Mouse (Mus musculus) hindbrain, embryonic 11.5 days (tissue): ENCODE data around the gene Bap1. TPM values are rescaled to one million over a fixed set of nuclear protein-coding genes. Genes with fewer than 3 reads are reported as not detected.

ENCODE experiments used
- ATAC-seq: fragments of 200-750 bp; cut with Nextera tagmentation; 2 replicates; pipeline ENCODE4 v1.8.0; 2017; ENCODE audit warnings: mild to moderate bottlenecking, moderate TSS enrichment, moderate library complexity; ENCODE audit not compliant: low FRiP score
- DNase-seq: peaks from one replicate; pipeline ENCODE4 v3.0.0-alpha.2; 2015; ENCODE audit warnings: low spot score
- H3K27ac ChIP-seq: fragments of 300-500 bp; sonication (generic); 2 replicates; pipeline ENCODE4 v1.5.1; 2014; ENCODE audit warnings: mild to moderate bottlenecking, low read depth, low read length
- H3K27me3 ChIP-seq: fragments of 300-500 bp; sonication (generic); 2 replicates; pipeline ENCODE4 v1.6.1; 2014; ENCODE audit warnings: mild to moderate bottlenecking, low read length, moderate library complexity, mixed read lengths; ENCODE audit not compliant: control insufficient read depth, insufficient read depth
- H3K36me3 ChIP-seq: fragments of 300-500 bp; sonication (generic); 2 replicates; pipeline ENCODE4 v1.6.1; 2014; ENCODE audit warnings: mild to moderate bottlenecking, low read length, moderate library complexity, mixed read lengths; ENCODE audit not compliant: control insufficient read depth, insufficient read depth
- H3K4me1 ChIP-seq: fragments of 300-500 bp; sonication (generic); replicated peaks from 2 replicates; pipeline ENCODE4 v1.6.1; 2014; ENCODE audit warnings: low read length, mixed read lengths; ENCODE audit not compliant: control insufficient read depth, insufficient read depth
- H3K4me2 ChIP-seq: fragments of 300-500 bp; sonication (generic); replicated peaks from 2 replicates; pipeline ENCODE4 v1.6.1; 2014; ENCODE audit warnings: mild to moderate bottlenecking, low read depth, low read length
- H3K4me3 ChIP-seq: fragments of 300-500 bp; sonication (generic); 2 replicates; pipeline ENCODE4 v1.5.1; 2014; ENCODE audit warnings: low read depth, low read length
- H3K9ac ChIP-seq: fragments of 300-500 bp; sonication (generic); 2 replicates; pipeline ENCODE4 v1.6.1; 2014; ENCODE audit warnings: low read depth, low read length
- H3K9me3 ChIP-seq: fragments of 300-500 bp; sonication (generic); 2 replicates; pipeline ENCODE4 v1.6.1; 2016; ENCODE audit warnings: low read length; ENCODE audit not compliant: control insufficient read depth
- WGBS: fragments of 180-500 bp; shearing (Covaris S2); extraction: QIAGEN DNeasy Blood & Tissue Kit; methylation state at CpG from one replicate; pipeline ENCODE4 v1.1.7; 2014; 5-methylcytosine and 5-hydroxymethylcytosine counted together
- polyA plus RNA-seq: library from polyadenylated mRNA; unstranded; fragments of >200 nt; fragmentation: Nextera tagmentation; extraction: Ambion mirVana; gene quantifications from 2 replicates; pipeline ENCODE4 v1.2.1, GENCODE M21; 2014

Bap1 gene
- polyA plus RNA-seq, 1 experiment from 2014 or later: 78.7 TPM

GRCm38 (mm10) chr14:31268301-31269001 lies 17.2 kb downstream of the Bap1 start:
- H3K36me3 ChIP-seq: no peaks in the 10 kb centered on the region
- peak overlapping the region; percentile 37; the same call in 1 of the 2 replicates for H3K27ac ChIP-seq
- H3K4me2 ChIP-seq: no peak overlapping the region
- ATAC-seq (peak; percentile 66), DNase-seq (peak; percentile 57)
- H3K4me3 ChIP-seq: no peak overlapping the region
- 46% methylated on average over 9 of the region's 9 CpGs for WGBS
- H3K27me3 ChIP-seq: no peaks in the 10 kb centered on the region
- peaks cover 13% of the 10 kb centered on the region for H3K4me1 ChIP-seq
- no peaks in the 10 kb centered on the region for H3K9me3 ChIP-seq
- H3K9ac ChIP-seq: no peak overlapping the region

DNA sequence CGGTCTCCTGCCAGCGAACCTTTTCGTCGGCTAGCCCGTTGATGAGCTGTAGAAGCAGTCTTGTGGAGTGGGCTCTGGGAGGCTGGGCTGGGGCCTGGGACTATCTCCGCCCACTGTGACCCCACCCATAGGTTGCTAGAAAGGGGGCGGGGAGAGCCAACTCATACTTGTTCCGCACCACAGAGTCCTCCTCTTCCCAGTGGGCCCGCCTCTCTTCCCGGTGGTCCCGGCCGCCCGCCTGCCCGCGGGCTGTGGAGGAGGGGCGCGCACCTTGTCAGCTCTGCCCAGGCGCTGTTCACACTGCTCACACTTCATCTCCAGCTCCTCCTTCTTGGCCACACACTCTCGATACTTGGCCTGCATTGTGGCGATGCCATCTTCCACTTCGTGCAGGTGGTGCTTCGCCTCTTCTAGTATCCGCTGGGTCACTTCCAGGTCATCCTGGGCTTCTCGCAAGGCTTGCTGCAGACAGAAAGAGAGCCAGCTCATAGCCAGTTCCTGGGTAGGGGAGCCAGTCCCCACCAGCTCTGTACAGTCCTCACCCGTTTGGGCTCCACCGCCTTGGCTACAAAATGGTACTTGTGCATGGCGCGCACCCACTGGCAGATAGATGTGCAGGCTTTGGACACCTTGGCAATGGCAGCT lies 18.3 kb downstream of the Bap1 start:
- Histone ChIP-seq H3K4me1 (peaks cover 13% of the 10 kb centered on the region), H3K9ac (peak overlapping the region; percentile 20; the same call in 1 of the 2 replicates), H3K27me3 (no peaks in the 10 kb centered on the region), H3K27ac (peak overlapping the region; percentile 37; the same call in 1 of the 2 replicates), H3K9me3 (no peaks in the 10 kb centered on the region), H3K36me3 (no peaks in the 10 kb centered on the region), H3K4me2 (peak overlapping the region; percentile 48), H3K4me3 (peak overlapping the region; percentile 16)
- ATAC-seq (peak; percentile 77), DNase-seq (peak; percentile 80)
- 16% methylated on average over 28 of the region's 28 CpGs for WGBS

DNA sequence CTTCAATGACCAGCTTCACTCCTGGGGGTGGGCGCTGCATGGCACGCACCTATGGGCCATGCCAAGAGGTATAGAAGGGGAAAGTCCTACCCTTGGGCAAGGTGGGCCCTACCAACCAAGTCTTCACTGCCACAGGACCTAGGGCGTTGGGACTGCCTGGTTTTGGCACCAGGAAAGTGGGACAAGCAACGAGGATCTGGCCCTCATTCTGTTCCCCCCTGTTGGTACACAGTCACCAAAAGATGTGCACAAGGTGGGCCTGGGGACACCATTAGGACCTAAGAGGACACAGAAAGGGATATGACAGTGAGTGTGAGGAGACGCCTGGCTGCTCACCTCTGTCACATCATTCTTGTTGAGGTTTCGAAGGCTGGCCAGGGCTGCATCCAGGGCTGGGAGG lies 19.9 kb downstream of the Bap1 start:
- DNase-seq (no peak), ATAC-seq (no peak)
- H3K9me3 ChIP-seq: no peaks in the 10 kb centered on the region
- H3K27me3 ChIP-seq: no peaks in the 10 kb centered on the region
- 93% methylated on average over 6 of the region's 6 CpGs for WGBS
- H3K4me3 ChIP-seq: no peak overlapping the region
- H3K9ac ChIP-seq: no peak overlapping the region
- peaks cover 13% of the 10 kb centered on the region for H3K4me1 ChIP-seq
- no peak overlapping the region for H3K27ac ChIP-seq
- H3K36me3 ChIP-seq: no peaks in the 10 kb centered on the region
- no peak overlapping the region for H3K4me2 ChIP-seq

DNA sequence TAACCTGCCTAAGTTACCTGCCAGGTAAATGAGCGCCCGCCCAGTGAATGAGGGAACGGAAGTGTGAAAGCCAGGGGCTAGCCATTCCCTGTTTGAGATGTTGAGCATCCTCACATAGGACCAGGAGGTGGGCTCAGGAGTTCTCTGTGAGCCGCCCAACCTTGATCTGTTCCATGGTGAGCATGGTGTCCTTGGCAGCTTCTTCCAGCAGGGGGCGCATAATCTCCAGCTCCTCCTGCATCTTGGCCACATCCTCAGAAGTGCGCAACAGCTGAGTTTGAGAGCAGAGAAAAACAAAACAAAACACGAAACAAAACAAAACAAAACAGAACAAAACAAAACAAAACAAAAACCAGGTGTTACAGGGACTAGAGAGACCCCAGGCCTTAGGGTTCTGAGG lies 20.9 kb downstream of the Bap1 start:
- H3K9ac ChIP-seq: no peak overlapping the region
- DNase-seq (peak; percentile 87), ATAC-seq (no peak)
- no peak overlapping the region for H3K4me2 ChIP-seq
- H3K27ac ChIP-seq: no peak overlapping the region
- no peaks in the 10 kb centered on the region for H3K36me3 ChIP-seq
- no peaks in the 10 kb centered on the region for H3K9me3 ChIP-seq
- 26% methylated on average over 7 of the region's 7 CpGs for WGBS
- peaks cover 13% of the 10 kb centered on the region for H3K4me1 ChIP-seq
- no peaks in the 10 kb centered on the region for H3K27me3 ChIP-seq
- no peak overlapping the region for H3K4me3 ChIP-seq

DNA sequence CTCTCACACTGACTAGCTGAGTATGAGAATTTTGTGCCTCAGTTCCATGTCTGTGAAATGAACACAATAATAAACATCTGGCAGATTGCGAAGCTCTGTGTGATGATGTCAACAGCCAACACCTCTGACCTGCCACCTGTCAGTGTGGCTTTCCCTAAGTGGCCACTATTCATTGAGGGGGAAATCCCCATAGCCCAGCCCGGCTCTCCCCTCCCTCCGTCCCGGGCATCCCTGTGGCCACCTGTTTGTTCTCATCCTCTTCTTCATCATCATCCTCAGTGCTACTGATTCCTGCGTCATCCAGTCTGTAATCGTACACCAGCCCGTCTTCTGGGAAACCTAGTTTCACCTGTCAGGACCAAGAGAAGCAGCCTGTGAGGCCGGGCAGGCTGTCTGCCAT lies 34.5 kb downstream of the Bap1 start:
- Histone ChIP-seq H3K4me2 (no peak overlapping the region), H3K36me3 (no peaks in the 10 kb centered on the region), H3K9me3 (no peaks in the 10 kb centered on the region), H3K9ac (no peak overlapping the region), H3K4me3 (no peak overlapping the region), H3K27ac (no peak overlapping the region), H3K27me3 (no peaks in the 10 kb centered on the region), H3K4me1 (no peaks in the 10 kb centered on the region)
- ATAC-seq: no peak
- DNase-seq: no peak
- 92% methylated on average over 8 of the region's 8 CpGs for WGBS

Other genes starting within 250 kb of the Bap1 start
- 294 and 304 TPM in 2 replicates for gene Spcs1, start 249.8 kb upstream of the Bap1 start, polyA plus RNA-seq
- 125 and 139 TPM in 2 replicates for gene Pbrm1, start 232.3 kb upstream of the Bap1 start, polyA plus RNA-seq
- 82.6 and 85.6 TPM in 2 replicates for gene Gnl3, start 232.3 kb upstream of the Bap1 start, polyA plus RNA-seq
- gene Smim4, start 122.5 kb upstream of the Bap1 start, polyA plus RNA-seq: 58.7 and 65.0 TPM in 2 replicates
- gene Nt5dc2, start 120.4 kb upstream of the Bap1 start, polyA plus RNA-seq: 458 and 483 TPM in 2 replicates
- gene Stab1, start 82.8 kb upstream of the Bap1 start, polyA plus RNA-seq: 23.5 and 25.5 TPM in 2 replicates
- 8.9 and 17.2 TPM in 2 replicates for gene Tnnc1, start 43.1 kb upstream of the Bap1 start, polyA plus RNA-seq
- 251 and 305 TPM in 2 replicates for gene Nisch, start 34.5 kb upstream of the Bap1 start, polyA plus RNA-seq
- gene Sema3g, start 33.6 kb upstream of the Bap1 start, polyA plus RNA-seq: 0.42 and 0.51 TPM in 2 replicates
- 13.9 and 14.0 TPM in 2 replicates for gene Phf7, start 133 bp upstream of the Bap1 start, polyA plus RNA-seq
- 5.9 and 6.1 TPM in 2 replicates for gene Dnah1, start 72.4 kb downstream of the Bap1 start, polyA plus RNA-seq
- gene Capn7, start 85.2 kb downstream of the Bap1 start, polyA plus RNA-seq: 45.2 and 46.3 TPM in 2 replicates
- gene Sh3bp5, start 184.6 kb downstream of the Bap1 start, polyA plus RNA-seq: 13.6 and 17.3 TPM in 2 replicates
- gene Eaf1, start 242.9 kb downstream of the Bap1 start, polyA plus RNA-seq: 15.9 and 17.0 TPM in 2 replicates
- 86.9 and 87.1 TPM in 2 replicates for gene Mettl6, start 243.6 kb downstream of the Bap1 start, polyA plus RNA-seq